Mouse (Mus musculus) bone marrow macrophage, adult 2 months (primary cell): ENCODE results near the gene Rnf185.

ENCODE experiments used
- CTCF ChIP-seq: IDR thresholded peaks from 2 replicates; pipeline ENCODE4 v1.5.1; 2012; ENCODE audit warnings: low read depth, mild to moderate bottlenecking, low read length, moderate library complexity
- POLR2A ChIP-seq: IDR thresholded peaks from 2 replicates; pipeline ENCODE4 v1.6.1; 2012; ENCODE audit warnings: mild to moderate bottlenecking, low read depth, low read length, borderline replicate concordance

GRCm38 (mm10) chr11:3396562-3396961 lies 55.6 kb downstream of the Rnf185 start:
- TF ChIP-seq POLR2A, result no peak
- TF ChIP-seq CTCF, result no peak
